Mouse (Mus musculus) heart, postnatal 0 days (tissue): ENCODE data around the gene Ccdc38.

ENCODE experiments used
- CTCF ChIP-seq: IDR thresholded peaks from 2 replicates; pipeline ENCODE4 v1.5.1; 2016; ENCODE audit warnings: antibody characterized with exemption, control low read depth, low read depth
- EP300 ChIP-seq: IDR thresholded peaks from 2 replicates; pipeline ENCODE4 v1.6.1; 2016; ENCODE audit warnings: antibody characterized with exemption, low read depth

- TF ChIP-seq CTCF (no peak), EP300 (no peak)
Measured at GRCm38 (mm10) chr10:93624151-93624550, 83.7 kb downstream of the Ccdc38 start.
